Mouse (Mus musculus) megakaryocyte, embryonic 14.5 days (primary cell): ENCODE measurements around the gene Ssu2. TPM values are rescaled to one million over a fixed set of nuclear protein-coding genes. Genes with fewer than 3 reads are reported as not detected.

Experiments
- H3K27me3 ChIP-seq: replicated peaks from 2 replicates; pipeline ENCODE3; 2012; ENCODE audit warnings: inconsistent platforms
- H3K36me3 ChIP-seq: replicated peaks from 2 replicates; pipeline ENCODE3; 2012; ENCODE audit warnings: low read length, inconsistent platforms, mixed read lengths
- H3K4me1 ChIP-seq: 2 replicates; pipeline ENCODE4 v1.6.1; 2012; ENCODE audit warnings: inconsistent platforms
- H3K4me3 ChIP-seq: replicated peaks from 2 replicates; pipeline ENCODE3; 2012; ENCODE audit warnings: moderate library complexity, mild to moderate bottlenecking, inconsistent platforms
- H3K9me3 ChIP-seq: 2 replicates; pipeline ENCODE4 v1.6.1; 2012; ENCODE audit warnings: inconsistent platforms
- FLI1 ChIP-seq: IDR thresholded peaks from 2 replicates; pipeline ENCODE4 v1.6.1; 2012; ENCODE audit warnings: low read length, inconsistent platforms, mixed read lengths
- GATA1 ChIP-seq: IDR thresholded peaks from 3 replicates; pipeline ENCODE4 v1.6.1; 2012; ENCODE audit warnings: mixed read lengths, low read length, inconsistent platforms, borderline replicate concordance
- polyA plus RNA-seq: library from polyadenylated mRNA; stranded (reverse); fragments of >175 nt; gene quantifications from 2 replicates; pipeline ENCODE4 v1.2.3, GENCODE M21; 2012; ENCODE audit warnings: low replicate concordance; ENCODE audit not compliant: insufficient read depth

Ssu2 gene
- polyA plus RNA-seq, 1 experiment, result not detected

DNA sequence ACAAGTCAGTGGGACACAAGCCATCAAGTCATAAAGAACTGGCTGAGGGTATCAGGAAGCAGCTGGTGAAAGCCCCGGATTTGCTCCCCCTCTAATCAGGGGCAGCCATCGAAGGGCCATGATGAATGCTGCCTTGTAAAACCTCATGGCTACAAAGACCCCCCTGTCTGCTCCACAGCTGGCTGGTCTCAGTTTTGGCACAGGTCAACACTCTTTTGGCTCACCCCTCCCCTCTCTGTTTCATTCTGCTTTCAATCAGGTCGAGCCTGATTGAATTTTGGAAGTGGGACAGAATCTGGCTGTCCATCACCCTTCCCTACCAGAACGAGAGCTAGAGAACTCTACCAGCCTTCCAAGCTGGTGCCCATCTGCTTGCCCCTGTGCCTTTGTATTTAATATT is 76.4 kb downstream of the Ssu2 start:
- H3K27me3 ChIP-seq, result no peaks in the 10 kb centered on the region
- peaks cover 5% of the 10 kb centered on the region; the same call in 1 of the 2 replicates for H3K9me3 ChIP-seq
- H3K4me1 ChIP-seq, result no peaks in the 10 kb centered on the region
- no peak overlapping the region for H3K4me3 ChIP-seq
- no peaks in the 10 kb centered on the region for H3K36me3 ChIP-seq
- no peak for TF ChIP-seq GATA1
- no peak for TF ChIP-seq FLI1

DNA sequence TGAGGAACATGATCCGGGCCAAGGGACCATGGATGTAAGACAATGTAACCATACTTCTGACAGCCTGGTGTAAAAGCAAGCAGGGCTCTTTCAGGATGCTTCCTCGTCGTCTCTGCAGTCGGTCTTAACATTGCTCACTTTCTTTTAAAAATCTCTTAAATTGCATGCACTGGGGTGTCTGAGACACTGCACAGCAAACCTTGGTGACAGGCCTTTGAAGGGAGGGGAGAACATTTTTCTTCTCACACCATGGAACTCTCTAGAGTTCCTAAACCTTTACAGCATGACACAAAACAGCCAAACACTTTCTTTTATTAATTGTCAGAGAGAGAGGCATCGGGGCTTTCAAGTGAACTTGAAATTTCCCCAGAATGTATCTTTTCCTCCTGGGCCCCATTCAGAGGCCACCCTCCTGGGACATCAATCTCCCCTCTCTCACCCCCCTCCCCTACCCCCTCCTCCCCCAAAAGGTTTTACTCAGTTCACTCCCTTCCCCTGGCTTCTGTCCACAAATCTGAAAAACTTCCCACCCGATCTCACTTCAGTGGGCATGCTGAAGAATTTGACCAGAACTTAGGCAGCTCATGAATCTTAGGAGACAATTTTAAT is 78.4 kb downstream of the Ssu2 start:
- TF ChIP-seq GATA1, result no peak
- no peak for TF ChIP-seq FLI1
- H3K9me3 ChIP-seq, result no peaks in the 10 kb centered on the region
- no peak overlapping the region for H3K4me3 ChIP-seq
- H3K36me3 ChIP-seq, result no peaks in the 10 kb centered on the region
- no peaks in the 10 kb centered on the region for H3K4me1 ChIP-seq
- H3K27me3 ChIP-seq, result no peaks in the 10 kb centered on the region

Other genes with a start within 250 kb of the Ssu2 start
- not detected in 2 replicates for gene Lmcd1, start 114.3 kb downstream of the Ssu2 start, polyA plus RNA-seq
- not detected in 2 replicates for gene Cav3, start 71.5 kb upstream of the Ssu2 start, polyA plus RNA-seq
- gene Oxtr, start 101.9 kb upstream of the Ssu2 start, polyA plus RNA-seq, result 0.15 TPM in 1 of 2 replicates, not detected in the other